Mouse (Mus musculus): Measurements from ENCODE around the gene Icam4.
A peak's percentile ranks its signal among the peaks of the same experiment; 100 is the strongest.
"Not testable (repeated sequence)": the region's sequence is repeated elsewhere in the genome, so short reads cannot be mapped to it uniquely, and the experiment has no call there.

Gene Icam4

DNA sequence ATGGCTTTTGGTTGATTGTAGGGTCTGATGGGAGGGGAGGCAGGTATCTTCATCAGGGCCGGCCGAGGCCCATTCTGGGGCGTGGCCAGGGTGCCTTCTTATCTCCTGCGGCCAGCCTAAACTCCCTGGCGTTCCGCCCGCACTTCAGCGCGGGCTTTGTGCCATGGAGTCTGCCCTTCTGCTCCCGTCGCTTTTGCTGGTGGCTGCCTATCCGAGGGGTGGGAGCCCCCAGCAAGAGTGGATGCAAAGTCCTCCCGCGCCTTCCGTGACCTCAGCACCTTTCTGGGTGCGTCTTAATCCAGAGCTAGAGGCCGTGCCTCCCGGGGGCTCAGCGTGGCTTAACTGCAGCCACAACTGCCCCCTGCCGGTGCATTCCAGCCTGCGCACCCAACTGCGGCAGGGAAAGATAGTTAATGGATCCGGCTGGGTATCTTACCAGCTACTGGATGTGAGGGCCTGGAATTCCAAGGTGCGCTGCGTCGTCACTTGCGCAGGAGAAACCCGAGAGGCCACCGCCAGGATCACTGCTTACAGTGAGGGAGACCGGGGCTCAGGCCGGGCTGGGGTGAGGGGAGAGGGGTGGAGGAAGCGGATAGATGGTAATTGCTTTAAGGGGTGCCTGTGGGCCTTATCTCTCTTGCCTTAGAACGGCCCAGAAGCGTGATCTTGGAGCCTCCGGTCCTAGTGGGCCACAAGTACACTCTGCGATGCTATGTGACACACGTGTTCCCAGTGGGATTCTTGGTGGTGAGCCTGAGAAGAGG, at the start of gene Icam4:
Icam4 (plus strand) TSS at position 83 of the 764 bp plus-strand sequence.
- DNase-seq (ENCODE audit: low spot score in 2 of 2), result peak; percentile 92 to 95

DNA sequence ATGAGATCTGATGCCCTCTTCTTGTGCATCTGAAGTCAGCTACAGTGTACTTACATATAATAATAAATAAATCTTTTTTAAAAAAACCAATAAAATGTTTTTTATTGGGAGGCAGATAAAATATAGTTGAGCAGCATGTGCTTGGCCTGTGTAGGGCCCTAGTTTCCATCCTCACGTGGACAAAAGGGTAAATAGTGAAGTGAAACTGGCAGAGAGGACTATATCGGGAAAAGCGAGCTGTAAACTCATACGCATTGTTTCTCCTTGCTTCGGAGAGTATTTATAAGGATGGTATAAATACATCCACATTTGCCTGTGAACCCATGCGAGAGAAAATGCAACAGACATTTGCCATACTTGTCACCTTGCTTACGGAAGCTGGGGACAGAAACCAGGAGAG, 49.4 kb upstream of the Icam4 start:
- no peak for DNase-seq (ENCODE audit: low spot score in 2 of 2)

DNA sequence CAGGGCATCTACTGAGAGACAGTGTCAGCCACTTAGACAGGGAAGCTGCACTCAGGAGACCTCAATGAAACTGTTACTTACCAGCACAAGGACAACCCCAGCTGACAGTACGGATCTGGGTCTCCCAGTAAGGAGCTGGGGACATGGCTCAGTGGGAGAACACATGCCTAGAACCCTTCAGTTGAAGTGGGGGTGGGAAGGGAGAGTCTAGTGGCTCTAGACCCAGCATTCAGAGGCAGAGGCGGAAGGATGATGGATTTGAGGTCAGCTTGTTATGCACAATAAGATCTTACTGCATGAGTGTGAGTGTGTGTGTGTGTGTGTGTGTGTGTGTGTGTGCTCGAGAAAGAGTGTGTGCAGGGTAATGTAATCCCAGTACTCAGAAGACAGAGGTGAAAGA, 47.0 kb upstream of the Icam4 start:
- DNase-seq (ENCODE audit: low spot score in 2 of 2), result no peak

DNA sequence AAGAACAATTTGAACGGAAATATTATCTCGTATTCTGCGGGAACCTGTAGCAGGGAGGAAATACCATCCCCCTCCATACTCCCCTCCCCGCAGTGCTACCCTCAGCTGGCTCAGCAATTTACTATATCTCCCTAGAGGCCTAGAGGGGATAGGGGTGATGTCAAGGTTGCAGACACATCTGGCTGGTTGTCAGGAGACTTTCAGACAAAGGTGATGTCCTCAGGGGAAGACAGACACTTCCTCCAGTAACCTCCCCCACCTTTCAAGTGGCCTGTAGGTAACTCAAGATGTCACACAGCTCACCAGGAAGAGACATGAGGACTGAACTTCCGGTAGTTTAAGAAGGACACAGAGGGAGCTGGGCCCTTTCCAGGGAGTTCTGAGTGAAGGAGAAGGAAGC, 46.0 kb upstream of the Icam4 start:
- DNase-seq (ENCODE audit: low spot score in 2 of 2), result no peak

DNA sequence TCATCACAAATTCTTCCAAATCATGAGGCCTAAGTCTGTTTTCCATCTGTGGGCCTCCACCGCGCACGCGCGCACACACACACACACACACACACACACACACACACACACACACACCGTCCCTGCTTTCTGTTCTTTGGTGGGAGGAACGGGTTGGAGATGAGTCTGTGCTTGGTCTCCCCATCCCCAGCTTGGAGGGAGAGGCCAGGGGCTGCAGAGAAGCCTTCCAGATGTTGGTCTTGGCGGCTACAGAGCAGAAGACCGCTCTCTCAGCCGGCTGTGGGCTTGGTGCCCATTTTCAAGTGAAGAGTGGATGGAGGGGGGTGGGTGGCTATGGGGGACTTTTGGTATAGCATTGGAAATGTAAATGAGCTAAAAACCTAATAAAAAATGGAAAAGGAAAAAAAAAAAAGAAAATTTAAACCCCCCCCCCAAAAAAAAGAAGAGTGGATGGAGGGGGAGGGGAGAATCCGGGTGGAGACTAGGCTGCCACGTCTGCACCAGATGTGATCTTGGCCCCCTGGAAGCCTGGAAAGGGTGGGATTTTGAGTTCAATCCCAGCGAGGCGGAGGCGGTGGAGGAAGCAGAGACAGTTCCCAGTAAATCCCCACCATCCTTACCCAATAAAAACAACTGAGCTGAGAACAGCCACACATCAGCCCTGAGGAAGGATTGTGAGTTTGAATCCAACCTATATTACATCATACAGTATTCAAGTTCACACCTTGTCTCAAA, 42.1 kb upstream of the Icam4 start:
- DNase-seq (ENCODE audit: low spot score in 2 of 2), result no peak

DNA sequence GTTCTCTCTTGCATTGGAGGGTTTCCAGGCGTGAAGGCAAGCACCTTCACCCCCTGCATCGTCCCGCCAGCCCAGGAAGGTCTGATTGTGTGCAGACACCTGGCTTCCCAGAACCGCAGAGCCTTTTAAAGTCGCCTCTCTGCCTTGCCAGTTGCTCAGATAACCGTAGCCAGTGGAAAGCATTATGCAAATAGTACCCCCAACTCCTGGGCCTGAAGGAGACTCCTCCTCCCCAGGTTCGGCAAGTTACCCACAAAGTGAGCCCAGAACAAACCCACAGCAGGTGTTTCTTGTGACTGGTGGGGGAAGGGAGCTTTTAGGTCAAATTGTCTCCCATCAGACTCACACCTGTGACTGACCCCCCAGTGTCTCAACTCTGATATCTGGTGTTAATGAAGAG, 41.2 kb upstream of the Icam4 start:
- no peak for DNase-seq (ENCODE audit: low spot score in 2 of 2)

DNA sequence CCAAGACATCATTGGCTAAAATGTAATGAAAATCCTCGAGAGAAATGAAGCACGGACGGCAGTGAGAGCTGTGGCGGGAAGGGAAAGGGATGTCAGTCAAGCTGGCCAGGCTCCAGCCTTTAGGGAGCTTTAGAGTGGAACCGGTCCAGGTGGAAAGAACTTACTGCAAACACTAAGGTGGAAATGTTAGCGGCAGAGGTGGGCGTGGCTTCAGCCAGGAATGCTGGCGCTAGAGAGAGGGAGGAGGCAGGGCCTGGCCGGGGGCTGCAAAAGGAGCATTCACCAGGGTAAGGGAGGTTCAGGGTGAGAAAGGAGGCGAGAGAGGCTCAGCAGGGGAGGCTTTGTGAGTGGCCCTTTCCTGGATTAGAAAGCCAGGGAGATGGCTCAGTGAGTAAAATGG, 38.3 kb upstream of the Icam4 start:
- DNase-seq (ENCODE audit: low spot score in 2 of 2), result no peak

DNA sequence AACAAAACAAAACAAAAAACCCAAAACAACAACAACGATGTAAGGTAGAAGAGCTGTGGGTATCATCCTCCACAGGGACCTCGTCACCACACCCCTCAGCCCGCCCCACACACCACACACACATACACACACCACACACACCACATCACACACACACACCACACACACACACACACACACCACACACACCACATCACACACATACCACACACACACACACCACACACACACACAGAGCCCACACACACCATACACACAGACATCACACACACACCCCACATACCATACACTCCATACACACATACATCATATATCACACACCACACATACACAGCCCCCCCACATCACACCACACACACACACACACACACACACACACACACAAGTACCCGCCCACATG, 37.6 kb upstream of the Icam4 start:
- no peak for DNase-seq (ENCODE audit: low spot score in 2 of 2)

DNA sequence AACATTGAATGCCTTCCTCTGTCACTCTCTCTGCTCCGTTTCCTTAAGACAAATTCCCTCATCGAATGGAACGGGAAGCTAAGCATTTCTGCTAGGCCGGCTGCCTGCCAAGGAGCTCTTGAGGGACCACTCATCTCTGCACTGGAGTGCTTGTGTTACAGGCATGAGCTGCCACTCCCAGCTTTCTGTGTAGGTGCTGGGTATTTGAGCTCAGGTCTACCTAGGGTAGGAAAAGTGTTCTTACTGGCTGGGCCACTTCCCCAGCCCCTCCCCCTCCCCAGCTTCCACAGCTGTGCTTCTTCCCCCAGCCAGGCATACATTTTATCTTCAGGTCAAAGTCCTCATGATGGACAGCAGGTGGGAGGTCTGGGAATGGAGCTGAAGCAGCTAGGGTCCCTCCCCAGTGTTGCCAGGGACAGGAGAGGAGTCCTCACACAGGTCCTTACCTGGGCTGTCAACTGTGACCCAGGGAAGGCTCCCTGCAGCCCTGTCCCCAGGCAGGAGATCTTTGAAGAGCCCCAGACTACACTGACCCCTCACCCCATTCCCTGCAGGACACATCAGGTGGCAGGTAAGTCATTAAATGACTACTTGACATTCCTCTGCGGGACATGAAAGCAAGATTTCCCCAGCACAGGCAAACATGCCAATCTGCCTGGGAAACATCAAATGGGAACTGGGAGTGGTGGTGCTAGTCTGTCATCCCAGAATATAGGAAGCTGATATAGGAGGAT, 35.8 kb upstream of the Icam4 start:
- no peak for DNase-seq (ENCODE audit: low spot score in 2 of 2)

DNA sequence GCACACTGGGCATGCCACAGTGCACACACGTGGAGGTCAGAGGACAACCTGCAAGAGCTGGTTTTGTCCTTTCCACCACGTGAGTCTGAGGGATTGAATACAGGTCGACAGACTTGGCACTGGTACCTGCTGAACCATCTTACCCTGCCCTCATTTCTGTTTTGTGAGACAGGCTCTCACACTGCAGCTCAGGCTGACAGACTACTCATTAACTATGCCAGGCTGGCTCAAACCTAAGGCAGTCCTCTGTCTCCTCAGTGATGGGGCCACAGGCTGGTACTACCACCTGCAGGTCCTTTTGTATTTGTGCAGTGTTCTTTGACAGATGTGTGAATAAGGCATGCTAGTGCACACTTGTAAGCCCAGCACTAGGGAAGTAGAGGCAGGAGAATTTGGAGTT, 34.1 kb upstream of the Icam4 start:
- no peak for DNase-seq (ENCODE audit: low spot score in 2 of 2)

DNA sequence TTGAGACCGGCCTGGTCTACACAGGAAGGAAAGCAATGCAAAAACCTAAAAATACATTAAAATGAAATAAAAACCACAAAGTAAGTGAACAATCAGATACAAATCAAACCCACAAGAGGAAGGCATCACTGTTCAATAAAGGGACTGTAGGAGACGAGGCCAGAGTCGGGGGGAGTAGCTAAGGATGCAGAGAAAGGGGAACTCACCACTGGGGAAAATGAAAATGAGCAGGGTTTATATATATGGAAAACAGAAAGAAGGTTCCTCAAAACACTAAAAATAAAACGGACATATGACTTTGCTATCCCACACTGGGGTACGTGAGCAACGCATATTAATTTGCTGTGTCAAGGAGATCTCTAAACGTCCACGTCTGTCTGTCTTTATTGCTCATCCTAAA, 32.1 kb upstream of the Icam4 start:
- no peak for DNase-seq (ENCODE audit: low spot score in 2 of 2)

DNA sequence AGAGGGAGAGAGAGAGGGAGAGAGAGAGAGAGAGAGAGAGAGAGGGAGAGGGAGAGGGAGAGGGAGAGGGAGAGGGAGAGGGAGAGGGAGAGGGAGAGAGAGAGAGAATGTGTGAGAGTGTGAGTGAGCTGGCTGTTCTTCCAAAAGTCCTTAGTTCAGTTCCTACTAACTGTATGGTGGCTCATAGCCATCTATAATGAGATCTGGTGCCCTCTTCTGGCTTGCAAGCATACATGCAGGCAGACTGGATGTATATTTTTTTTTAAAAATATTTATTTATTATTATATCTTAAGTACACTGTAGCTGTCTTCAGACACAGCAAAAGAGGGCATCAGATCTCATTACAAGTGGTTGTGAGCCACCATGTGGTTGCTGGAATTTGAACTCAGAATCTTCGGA, 30.8 kb upstream of the Icam4 start:
- DNase-seq (ENCODE audit: low spot score in 2 of 2), result peak in 1 of 2 experiments; percentile 25

DNA sequence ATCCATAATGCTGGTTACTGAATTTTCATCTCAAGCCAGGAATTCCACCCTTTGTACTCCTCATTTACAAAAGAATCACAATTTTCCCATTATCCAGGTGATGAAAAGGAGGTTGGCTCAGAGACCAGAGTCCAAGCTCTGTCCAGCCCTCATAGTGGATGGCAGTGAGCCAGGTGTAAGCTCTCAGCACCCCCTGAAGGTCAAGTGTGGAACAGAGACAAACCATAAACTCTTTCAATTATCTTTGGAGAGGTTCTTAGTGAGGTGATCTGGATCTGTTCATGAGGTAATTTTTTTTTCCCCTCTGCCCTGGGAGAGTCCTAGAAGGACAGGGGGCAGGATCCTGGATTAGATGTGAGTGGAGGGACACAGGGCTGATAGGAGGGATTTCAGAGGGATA, 28.4 kb upstream of the Icam4 start:
- no peak for DNase-seq (ENCODE audit: low spot score in 2 of 2)

DNA sequence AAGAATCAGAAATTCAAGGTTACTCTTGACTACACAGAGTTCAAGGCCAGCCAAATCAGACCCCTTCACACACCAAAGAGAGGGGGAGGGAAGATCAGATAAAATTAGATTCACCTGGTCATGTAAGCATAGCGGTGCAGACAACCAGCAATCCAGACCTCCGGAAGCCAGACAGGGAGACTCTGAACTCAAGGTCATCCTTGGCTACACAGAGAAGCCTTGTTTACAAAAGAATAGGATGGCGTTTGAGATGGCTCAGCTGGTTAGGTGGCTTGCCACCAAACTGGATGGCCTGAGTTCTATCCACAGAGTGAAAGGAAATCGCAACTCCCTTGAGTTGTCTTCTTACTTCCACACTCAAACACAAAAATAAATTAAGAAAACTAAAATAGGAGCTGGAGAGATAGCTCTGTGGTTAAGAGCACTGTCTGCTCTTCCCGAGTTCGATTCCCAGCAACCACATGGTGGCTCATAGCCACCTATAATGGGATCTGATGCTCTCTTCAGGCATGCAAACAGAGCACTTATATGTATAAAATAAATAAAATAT, 27.4 kb upstream of the Icam4 start:
- no peak for DNase-seq (ENCODE audit: low spot score in 2 of 2)

DNA sequence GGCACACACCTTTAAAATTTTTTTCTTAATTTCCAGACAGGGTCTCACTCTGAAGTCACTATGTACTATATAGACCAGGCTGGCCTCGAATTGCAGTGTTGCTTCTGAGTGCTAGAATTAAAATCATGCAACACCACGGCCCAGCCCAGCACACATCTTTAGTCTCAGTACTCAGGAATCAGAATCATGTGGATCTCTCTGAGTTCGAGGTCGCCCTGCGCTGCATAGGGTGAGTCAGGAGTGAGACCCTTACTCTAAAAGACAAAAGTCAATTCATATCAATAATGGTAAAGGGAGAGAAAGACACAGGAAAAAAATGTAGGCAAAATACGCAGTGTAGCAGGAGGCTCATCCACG, 26.9 kb upstream of the Icam4 start:
- no peak for DNase-seq (ENCODE audit: low spot score in 2 of 2)

DNA sequence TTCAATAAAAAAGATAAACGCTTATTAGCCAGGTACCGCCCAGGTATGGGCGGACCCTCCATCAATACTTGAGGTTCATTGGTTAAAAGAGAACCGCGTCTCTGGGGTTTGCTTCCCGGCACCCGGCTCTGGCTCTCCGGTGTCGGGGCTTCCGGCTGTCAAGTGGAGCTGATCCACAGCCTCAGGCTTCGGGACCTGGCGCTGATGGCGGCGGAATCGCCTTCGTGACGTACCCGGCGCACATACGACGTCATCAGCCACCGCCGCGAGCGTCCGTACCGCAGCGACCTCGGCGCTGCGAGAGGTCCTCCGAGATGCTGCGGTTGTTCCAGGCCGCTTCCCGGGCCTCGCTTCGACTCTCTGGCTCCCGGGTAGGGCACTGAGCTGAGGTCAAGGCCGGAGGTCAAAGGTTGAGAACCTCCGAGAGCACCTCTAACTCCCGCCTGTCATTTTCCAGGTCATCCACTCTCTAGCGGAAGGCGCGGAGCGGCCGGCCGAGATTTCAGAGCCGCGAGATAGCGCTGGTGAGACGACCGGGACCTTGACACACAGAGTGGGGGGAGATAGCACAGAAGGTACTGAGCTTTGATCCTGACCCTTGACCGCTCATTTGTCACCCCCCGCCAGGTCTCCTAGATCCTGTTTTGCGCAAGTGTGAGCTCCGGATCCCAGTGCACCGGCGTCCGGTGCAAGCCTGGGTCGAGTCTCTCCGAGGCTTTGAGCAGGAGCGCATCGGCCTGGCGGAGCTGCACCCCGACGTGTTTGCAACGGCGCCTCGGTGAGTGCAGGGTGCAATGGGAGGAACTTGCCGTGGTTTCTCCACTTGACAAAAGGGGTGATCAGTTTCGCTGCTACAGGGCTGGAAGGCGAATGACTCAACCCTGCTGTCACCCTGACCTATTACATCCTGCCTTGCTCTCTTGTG, 26.3 kb upstream of the Icam4 start, which contains the start of gene Mrpl4:
Mrpl4 (plus strand) TSS at position 112 of the 925 bp plus-strand sequence.
- peak; percentile 89 to 94 for DNase-seq (ENCODE audit: low spot score in 2 of 2)

DNA sequence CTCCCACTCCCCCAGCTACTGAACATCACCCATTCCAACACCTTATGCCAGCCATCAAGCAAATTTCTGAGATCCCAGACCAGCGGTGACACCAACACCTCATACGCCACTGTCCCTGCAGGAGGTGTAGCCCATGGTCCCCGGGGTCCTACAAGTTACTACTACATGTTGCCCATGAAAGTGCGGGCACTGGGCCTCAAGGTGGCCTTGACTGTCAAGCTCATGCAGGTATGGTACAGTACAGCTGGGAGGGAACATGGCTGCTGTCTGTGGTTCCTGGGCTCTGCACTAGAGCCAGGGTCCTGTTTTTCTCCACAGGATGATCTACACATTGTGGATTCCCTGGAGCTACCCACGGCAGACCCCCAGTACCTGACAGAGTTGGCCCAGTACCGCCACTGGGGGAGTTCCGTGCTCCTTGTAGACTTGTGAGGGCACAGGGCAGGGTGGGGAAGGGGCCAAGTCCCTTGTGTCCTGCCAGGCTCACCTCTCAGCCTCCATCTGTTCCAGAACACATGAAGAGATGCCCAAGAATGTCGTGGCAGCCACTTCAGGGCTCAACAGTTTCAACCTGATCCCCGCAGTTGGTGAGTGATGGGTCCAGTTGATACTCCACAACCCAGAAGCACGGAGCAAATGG, 21.7 kb upstream of the Icam4 start:
- DNase-seq (ENCODE audit: low spot score in 2 of 2), result no peak

DNA sequence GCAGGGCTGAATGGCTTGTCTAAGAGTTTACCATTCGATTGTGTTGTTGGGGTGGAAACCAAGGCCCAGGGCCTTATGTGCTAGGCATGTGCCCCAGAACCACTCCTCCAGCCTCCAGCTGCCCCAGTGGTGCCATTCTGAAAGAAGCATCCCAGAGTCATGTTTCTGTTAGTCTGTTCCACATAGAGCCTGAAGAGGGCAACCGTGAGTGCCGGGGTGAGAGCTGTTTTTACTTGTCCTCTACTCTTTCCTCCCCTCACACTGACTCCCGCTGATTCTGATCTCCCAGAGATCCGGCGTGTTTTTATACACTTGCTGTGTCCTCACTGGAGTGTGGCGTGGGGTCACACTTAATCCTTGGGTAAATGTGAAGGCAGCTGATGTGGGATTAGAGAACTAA, 21.2 kb upstream of the Icam4 start:
- no peak for DNase-seq (ENCODE audit: low spot score in 2 of 2)

DNA sequence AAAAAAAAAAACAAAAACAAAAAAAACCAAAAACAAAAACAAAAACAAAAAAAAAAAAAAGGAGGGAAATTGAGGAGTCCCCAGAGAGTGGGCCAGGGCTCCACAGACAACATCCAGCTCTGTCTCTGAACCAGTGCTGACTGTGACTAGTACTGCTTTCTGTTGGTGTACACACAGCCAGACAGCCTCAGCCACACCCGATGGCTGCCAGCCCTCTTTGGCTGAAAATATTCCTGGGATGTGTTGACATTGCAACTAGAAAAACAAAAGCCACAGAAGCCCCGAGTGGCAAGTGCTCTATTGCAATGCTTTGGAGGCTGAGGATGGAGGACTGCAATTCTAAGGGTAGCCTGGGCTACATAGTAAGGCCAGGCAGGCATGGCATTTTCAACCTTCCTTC, 18.8 kb upstream of the Icam4 start:
- no peak for DNase-seq (ENCODE audit: low spot score in 2 of 2)

DNA sequence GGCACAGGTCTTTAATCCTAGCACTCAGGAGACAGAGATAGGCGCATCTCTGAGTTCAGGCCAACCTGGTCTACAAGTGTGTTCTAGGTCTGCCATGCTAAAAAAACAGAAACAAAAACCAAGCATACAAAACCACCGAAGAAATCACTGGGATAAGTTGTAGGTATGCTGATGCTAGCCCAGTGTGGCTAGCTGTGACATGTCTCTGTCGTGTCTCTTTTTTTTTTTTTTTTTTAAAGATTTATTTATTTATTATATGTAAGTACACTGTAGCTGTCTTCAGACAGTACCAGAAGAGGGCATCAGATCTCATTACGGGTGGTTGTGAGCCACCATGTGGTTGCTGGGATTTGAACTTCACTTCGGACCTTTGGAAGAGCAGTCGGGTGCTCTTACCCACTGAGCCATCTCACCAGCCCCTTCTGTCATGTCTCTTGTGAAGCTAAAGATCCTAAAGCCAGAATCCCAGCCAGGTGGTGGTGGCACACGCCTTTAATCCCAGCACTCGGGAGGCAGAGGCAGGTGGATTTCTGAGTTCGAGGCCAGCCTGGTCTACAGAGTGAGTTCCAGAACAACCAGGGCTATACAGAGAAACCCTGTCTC, 18.1 kb upstream of the Icam4 start:
- not testable (repeated sequence) for DNase-seq (ENCODE audit: low spot score in 2 of 2)

Measured in spleen, postnatal 10 days (tissue).